Mouse (Mus musculus): ENCODE results near the gene Tmem267.
A peak's percentile ranks its signal among the peaks of the same experiment; 100 is the strongest.
"Not testable (repeated sequence)": the region's sequence is repeated elsewhere in the genome, so short reads cannot be mapped to it uniquely, and the experiment has no call there.

The Tmem267 gene

DNA sequence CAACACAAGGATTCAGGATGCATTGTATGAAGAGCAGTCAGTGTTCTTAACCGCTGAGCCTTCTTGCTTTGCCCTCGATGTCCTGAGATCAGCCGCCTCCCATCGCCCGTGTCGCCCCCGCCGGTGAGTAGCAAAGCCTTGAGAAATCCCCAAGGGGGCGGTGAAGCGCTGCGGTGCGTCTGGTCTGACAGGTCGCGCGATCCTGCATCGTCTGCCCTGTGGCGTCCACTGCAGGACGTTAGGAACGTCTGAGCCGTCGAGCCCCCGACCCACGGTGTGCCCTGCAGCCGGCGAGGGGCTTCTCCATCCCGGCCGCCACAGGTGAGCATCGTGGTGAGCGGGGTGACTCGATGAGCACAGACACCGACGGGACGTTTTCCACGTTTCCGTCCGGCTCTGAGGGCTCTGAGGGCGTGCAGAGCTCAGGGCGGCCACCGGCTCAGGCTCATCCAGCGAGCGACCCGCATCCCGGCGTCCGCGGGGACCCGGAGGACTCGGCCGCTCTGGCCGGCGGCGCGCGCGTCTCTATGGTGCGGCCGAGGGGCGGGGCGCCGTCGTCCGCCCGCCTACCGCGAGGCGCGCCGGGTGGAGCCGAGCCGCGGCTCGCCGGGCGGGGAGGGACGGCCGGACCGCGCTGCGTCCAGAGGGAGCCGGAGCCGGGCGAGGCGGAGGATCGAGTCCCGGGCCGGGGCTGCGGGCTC is at the start of gene Tmem267, which contains the start of gene 3110070M22Rik:
Gene Tmem267 (plus strand): TSS at position 160 of the 701 bp plus-strand sequence.
Gene 3110070M22Rik (minus strand): TSS at position 504 of the 701 bp plus-strand sequence.
- no peaks in the 10 kb centered on the region; the same call in 1 of the 2 replicates for H3K36me3 ChIP-seq (ENCODE audit: control insufficient read depth, insufficient read depth, low read length, poor library complexity, severe bottlenecking)
- H3K27me3 ChIP-seq (ENCODE audit: control insufficient read depth, insufficient read depth, low read length, poor library complexity, severe bottlenecking), result no peaks in the 10 kb centered on the region
- DNase-seq (ENCODE audit: low read depth, low spot score), result peak; percentile 90

DNA sequence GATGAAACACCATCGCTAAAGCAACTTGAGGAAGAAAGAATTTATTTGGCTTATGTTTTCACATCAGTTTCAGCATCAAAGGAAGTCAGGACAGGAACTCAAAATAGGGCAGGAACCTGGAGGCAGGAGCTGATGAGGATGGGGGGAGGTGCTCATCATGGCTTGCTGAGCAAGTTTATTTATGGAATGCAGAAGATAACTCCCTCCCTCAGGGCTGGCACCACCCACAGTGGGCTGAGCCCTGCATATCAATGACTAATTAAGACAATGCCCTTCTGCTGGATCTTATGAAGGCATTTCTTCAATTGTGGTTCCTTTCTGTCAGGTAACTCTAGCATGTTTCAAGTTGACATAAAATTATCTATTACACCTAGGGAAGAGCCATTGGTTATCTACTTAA is 45.6 kb upstream of the Tmem267 start:
- no peak for DNase-seq (ENCODE audit: low read depth, low spot score)
- H3K36me3 ChIP-seq (ENCODE audit: control insufficient read depth, insufficient read depth, low read length, poor library complexity, severe bottlenecking), result peaks cover 2% of the 10 kb centered on the region; the same call in 1 of the 2 replicates

DNA sequence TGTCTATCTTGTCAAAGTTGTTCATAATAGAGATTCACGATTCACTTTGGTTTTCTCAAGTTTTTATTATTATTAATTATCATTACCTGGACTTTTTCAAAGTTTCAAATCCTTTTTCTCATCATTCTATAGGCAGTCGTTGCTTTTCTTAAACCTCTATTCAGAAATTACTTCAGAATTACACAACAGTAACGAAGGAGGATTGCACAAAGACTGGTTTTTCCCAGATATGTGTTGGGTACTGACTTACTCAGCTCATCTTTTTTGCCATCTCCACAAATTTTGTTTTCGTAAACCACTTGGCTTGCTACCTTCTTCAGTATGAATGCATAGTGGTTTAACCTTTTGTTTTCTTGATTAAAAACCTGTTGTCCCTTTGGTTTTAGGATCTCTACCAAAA is 34.3 kb upstream of the Tmem267 start:
- H3K36me3 ChIP-seq (ENCODE audit: control insufficient read depth, insufficient read depth, low read length, poor library complexity, severe bottlenecking), result peaks cover 7% of the 10 kb centered on the region
- DNase-seq (ENCODE audit: low read depth, low spot score), result no peak
- H3K27me3 ChIP-seq (ENCODE audit: control insufficient read depth, insufficient read depth, low read length, poor library complexity, severe bottlenecking), result no peaks in the 10 kb centered on the region

More for the DNA sequence above, 45.6 kb upstream of the Tmem267 start:
- no peaks in the 10 kb centered on the region for H3K27me3 ChIP-seq (ENCODE audit: control insufficient read depth, insufficient read depth, low read length, poor library complexity, severe bottlenecking)

DNA sequence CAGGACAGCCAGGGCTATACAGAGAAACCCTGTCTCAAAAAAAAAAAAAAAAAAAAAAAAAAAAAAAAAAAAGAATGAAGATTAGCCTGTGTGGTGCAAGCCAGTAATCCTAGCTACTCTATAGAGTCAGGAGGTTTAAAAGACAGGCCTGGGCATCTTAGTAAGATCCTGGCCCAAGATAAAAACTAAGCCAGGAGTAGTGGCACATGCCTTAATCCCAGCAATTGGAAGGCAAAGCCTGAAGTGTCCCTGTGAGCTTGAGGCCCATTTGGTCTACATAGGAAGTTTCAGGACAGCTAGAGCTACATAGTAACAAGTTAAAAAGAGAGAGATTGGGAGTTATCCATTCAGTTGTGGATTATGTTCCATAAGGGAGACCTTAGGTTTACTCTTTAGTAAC is 32.8 kb upstream of the Tmem267 start:
- Histone ChIP-seq H3K27me3 (ENCODE audit: control insufficient read depth, insufficient read depth, low read length, poor library complexity, severe bottlenecking) (no peaks in the 10 kb centered on the region), H3K36me3 (ENCODE audit: control insufficient read depth, insufficient read depth, low read length, poor library complexity, severe bottlenecking) (peaks cover 7% of the 10 kb centered on the region)
- no peak for DNase-seq (ENCODE audit: low read depth, low spot score)

DNA sequence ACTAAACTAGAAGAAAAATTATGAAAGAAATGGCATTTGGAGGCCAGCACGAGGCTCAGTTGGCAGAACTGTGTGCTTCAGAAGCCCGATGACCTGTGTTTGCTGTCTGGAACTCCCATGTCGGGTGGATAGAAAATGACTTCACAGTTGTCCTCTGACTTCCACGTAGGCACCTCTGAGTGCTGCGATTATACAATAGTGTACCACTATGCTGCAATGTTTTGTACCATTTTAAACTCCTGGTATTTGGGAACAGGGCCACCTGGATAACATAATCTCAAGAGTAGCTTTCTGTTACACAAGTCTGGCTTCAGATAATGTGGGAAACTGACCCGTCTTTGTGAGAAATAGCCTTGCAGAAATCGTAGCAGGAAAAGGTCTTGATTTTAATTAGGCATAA is 31.5 kb upstream of the Tmem267 start:
- DNase-seq (ENCODE audit: low read depth, low spot score), result no peak
- no peaks in the 10 kb centered on the region for H3K27me3 ChIP-seq (ENCODE audit: control insufficient read depth, insufficient read depth, low read length, poor library complexity, severe bottlenecking)

DNA sequence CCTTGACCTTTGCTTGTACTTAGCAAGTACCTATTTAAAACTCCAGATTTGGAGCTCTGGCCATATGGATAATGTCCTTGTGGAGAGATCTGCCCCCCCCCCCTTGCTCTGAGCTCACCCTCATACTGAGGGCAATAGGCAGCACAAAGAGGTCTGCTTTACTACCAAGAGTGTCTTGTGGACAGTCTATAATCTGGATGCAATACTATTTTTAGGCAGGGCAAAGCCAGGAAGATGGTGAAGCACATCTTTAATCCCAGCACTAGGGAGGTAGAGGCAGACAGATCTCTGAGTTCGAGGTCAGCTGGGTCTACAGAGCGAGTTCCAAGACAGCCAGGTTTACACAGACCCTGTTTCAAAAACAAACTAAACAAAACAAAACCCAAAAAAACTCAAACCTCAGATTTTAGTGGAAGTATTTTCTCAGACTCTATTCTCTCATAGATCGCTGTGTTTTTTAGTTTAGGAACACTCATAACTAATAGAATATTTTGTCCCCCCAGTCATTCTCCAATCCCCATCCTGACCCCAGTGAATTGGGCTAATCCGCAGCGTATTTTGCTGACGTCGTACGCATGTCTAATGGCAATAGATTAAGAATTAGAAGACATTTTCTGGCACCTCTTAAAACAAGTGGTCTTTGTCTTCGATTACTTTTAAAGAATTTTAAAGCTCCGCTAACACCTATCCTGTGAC is 25.8 kb upstream of the Tmem267 start:
- H3K36me3 ChIP-seq (ENCODE audit: control insufficient read depth, insufficient read depth, low read length, poor library complexity, severe bottlenecking), result peaks cover 2% of the 10 kb centered on the region; the same call in 1 of the 2 replicates
- no peak for DNase-seq (ENCODE audit: low read depth, low spot score)
- no peaks in the 10 kb centered on the region for H3K27me3 ChIP-seq (ENCODE audit: control insufficient read depth, insufficient read depth, low read length, poor library complexity, severe bottlenecking)

More for the DNA sequence above, 31.5 kb upstream of the Tmem267 start:
- H3K36me3 ChIP-seq (ENCODE audit: control insufficient read depth, insufficient read depth, low read length, poor library complexity, severe bottlenecking), result peaks cover under 1% of the 10 kb centered on the region

DNA sequence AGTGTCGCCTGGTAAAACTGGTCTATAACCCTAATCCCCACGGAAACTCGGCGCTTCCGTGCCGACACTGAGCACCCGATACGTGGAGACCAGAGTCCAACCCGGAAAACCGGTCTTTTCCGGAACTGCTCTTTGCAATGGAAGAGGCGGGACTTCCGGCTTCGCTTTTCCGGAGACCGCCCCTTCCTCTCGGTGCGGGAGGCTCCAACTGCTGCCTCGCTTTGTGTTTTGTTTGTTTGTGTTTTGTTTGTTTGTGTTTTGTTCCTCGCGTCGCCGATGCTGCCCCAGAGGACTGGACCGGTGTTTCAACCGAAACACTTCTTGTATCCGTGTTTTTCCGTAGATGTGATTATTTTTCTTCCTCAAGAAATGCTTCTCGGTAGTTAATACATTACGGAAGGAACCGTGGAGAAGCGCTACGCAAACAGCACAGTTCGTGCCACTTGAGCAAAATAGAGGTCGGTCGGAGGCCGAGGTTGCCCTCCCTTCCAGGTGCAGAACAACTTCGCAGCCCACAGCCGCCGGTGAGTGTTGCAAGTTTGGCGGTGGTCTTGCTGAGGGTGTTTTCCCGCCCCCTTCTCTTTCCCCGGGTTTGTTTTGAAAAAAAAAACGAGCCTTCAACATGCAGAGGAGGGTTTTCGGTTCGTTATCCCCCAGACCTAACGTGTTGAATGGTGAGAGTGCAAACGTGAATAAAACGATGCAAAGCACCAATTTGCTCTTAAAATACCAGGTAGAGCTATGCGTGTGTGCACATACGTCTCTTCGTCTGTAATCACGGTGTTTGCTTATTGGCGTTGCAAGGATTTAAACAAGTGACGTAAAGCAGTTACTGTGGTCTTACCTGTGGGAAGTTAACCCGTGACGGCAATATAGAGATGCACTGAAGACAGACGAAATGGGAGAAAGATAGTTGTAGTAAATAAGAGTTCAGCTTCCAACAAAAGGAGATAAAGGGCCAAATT is 25.0 kb upstream of the Tmem267 start, which contains the start of gene 4833420G17Rik:
Gene 4833420G17Rik (plus strand): TSS at position 173 of the 965 bp plus-strand sequence.
- Histone ChIP-seq H3K27me3 (ENCODE audit: control insufficient read depth, insufficient read depth, low read length, poor library complexity, severe bottlenecking) (no peaks in the 10 kb centered on the region), H3K36me3 (ENCODE audit: control insufficient read depth, insufficient read depth, low read length, poor library complexity, severe bottlenecking) (peaks cover 3% of the 10 kb centered on the region; the same call in 1 of the 2 replicates)
- peak; percentile 92 for DNase-seq (ENCODE audit: low read depth, low spot score)

DNA sequence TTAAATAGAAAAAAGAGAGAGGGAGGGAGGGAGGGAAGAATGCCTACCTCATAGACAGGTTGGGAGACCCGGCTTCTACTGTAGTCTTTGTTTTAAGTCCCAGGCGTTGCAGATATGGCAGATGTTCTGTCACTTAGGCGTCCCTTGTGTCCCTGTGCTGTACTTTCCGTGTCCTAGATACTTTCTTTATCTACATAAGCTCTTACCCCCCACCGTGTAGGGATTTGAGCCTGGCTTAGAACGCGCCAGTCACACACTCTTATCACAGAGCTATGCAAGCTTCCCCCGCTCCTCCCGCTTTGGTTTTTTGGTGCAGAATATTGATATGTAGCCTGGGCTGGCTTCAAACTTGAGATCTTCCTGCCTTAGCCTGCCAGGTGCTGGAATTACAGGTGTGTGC is 11.2 kb upstream of the Tmem267 start:
- DNase-seq (ENCODE audit: low read depth, low spot score), result no peak
- no peaks in the 10 kb centered on the region for H3K27me3 ChIP-seq (ENCODE audit: control insufficient read depth, insufficient read depth, low read length, poor library complexity, severe bottlenecking)
- H3K36me3 ChIP-seq (ENCODE audit: control insufficient read depth, insufficient read depth, low read length, poor library complexity, severe bottlenecking), result peaks cover 17% of the 10 kb centered on the region

DNA sequence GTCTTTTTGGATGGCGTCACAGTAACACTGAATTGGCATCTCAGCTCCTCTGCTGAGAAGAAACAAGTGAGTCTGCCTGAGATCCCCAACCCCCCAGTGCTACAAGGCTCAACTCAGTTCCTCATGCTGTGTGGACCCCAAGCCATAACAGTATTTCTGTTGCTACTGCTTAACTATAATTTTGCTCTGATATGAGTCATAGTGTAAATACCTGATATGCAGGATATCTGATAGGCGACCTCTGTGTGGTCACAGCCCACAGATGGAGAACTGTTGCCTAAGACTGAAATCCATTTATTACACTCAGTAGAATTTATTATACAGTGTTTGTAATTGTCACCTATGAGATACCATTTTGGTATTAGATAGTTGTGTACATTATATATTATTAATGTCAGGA is 10.1 kb upstream of the Tmem267 start:
- no peak for DNase-seq (ENCODE audit: low read depth, low spot score)

DNA sequence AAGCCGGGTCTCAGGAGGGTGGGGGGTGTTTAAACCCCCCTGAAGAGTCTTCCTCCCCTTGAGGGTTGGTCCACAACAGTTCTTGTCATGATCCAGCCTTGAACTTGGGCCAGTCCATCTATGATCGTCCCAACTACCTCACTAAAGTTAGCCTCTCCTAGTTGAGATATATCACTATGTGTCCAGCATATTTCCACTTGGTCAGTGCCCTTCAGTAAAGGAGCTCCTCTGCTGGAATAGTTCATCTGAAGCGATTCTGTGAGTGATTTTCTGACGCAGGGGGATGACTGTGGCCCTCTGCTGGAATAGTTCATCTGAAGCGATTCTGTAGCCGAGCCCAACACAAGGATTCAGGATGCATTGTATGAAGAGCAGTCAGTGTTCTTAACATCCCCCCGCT is 485 bp upstream of the Tmem267 start:
- Histone ChIP-seq H3K27me3 (ENCODE audit: control insufficient read depth, insufficient read depth, low read length, poor library complexity, severe bottlenecking) (no peaks in the 10 kb centered on the region), H3K36me3 (ENCODE audit: control insufficient read depth, insufficient read depth, low read length, poor library complexity, severe bottlenecking) (peaks cover 2% of the 10 kb centered on the region)
- DNase-seq (ENCODE audit: low read depth, low spot score), result peak; percentile 5

More for the DNA sequence above, 10.1 kb upstream of the Tmem267 start:
- Histone ChIP-seq H3K36me3 (ENCODE audit: control insufficient read depth, insufficient read depth, low read length, poor library complexity, severe bottlenecking) (peaks cover 17% of the 10 kb centered on the region), H3K27me3 (ENCODE audit: control insufficient read depth, insufficient read depth, low read length, poor library complexity, severe bottlenecking) (no peaks in the 10 kb centered on the region)

DNA sequence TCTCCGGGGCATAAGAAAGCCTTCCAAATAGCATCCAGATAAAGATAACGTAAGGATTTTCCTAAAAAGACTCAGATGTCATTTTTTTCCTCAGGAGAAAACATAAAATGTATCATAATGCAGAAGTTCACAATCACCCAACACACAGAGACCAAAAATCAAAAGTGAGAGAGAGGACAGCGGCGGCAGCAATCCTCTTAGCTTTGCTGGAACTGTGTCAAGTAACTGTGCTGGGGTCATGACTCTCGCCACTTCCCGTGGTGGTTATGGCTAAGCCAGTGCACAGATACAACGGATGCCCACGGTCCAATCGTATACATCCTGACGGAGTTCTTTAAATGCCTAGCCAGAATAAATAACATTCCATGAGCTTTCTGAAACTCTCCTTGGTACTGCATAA is 4.2 kb downstream of the Tmem267 start:
- H3K36me3 ChIP-seq (ENCODE audit: control insufficient read depth, insufficient read depth, low read length, poor library complexity, severe bottlenecking); DNase-seq (ENCODE audit: low read depth, low spot score); H3K27me3 ChIP-seq (ENCODE audit: control insufficient read depth, insufficient read depth, low read length, poor library complexity, severe bottlenecking): not testable (repeated sequence)

DNA sequence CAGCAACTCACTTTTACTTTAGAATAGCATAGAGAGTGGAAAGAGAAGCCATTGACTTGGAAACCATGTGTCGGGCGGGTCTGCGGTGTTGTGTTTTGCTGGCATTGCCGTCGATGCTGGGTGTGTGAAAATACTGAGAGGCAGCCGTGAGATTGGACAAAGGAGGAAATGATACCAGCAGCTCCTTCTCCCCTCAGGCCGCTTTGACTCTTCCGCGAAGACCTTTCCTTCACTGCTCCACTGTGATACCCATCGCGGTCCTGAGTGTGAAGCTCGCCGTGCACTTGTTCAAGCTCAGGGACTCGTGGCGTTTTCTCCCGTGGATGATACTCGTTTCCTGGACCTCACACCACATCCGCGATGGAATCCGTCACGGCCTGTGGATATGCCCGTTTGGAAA is 7.1 kb downstream of the Tmem267 start:
- DNase-seq (ENCODE audit: low read depth, low spot score); H3K27me3 ChIP-seq (ENCODE audit: control insufficient read depth, insufficient read depth, low read length, poor library complexity, severe bottlenecking); H3K36me3 ChIP-seq (ENCODE audit: control insufficient read depth, insufficient read depth, low read length, poor library complexity, severe bottlenecking): not testable (repeated sequence)

DNA sequence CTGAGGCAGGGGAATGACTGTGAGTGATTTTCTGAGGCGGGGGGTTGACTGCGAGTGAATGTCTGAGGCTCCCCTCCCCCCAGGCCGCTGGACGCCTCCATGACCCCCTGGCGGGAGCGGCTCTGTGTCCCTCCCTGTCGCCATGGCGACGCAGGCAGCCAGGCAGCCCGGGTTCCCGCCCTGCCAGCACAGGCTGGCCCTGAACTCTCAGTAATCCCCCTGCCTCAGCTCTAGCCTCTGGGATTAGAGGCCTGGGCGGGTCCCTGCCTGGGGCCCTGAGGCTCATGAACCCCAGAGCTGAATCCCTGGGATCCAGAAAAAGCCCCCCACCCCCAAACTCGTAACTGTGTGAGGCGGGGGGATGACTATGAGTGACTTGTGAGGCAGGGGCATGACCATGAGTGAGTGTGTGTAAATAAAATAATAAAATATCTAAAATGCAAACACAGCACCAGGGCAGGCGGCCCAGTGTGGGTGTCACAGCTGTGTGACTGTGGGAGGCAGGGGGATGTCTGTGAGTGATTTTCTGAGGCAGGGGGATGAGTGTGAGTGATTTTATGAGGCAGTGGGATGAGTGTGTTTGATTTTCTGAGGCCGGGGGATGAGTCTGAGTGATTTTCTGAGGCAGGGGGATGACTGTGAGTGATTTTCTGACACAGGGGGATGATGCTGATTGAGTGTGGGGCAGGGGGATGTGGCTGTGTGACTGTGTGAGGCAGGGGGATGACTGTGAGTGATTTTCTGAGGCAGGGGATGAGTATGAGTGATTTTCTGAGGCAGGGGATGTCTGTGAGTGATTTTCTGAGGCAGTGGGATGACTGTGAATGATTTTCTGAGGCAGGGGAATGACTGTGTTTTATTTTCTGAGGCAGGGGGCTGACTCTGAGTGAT is 108.7 kb downstream of the Tmem267 start:
- peak; percentile 82 for DNase-seq (ENCODE audit: low read depth, low spot score)
- H3K27me3 ChIP-seq (ENCODE audit: control insufficient read depth, insufficient read depth, low read length, poor library complexity, severe bottlenecking), result not testable (repeated sequence)

DNA sequence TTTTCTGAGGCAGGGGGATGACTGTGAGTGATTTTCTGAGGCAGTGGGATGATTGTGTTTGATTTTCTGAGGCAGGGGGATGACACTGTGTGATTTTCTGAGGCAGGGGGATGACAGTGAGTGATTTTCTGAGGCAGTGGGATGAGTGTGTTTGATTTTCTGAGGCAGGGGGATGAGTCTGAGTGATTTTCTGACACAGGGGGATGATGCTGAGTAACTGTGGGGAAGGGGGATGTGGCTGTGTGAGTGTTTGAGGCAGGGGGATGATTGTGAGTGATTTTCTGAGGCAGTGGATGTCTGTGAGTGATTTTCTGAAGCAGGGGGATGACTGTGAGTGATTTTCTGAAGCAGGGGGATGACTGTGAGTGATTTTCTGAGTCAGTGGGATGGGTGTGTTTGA is 110.6 kb downstream of the Tmem267 start:
- peak; percentile 56 for DNase-seq (ENCODE audit: low read depth, low spot score)
- not testable (repeated sequence) for H3K27me3 ChIP-seq (ENCODE audit: control insufficient read depth, insufficient read depth, low read length, poor library complexity, severe bottlenecking); H3K36me3 ChIP-seq (ENCODE audit: control insufficient read depth, insufficient read depth, low read length, poor library complexity, severe bottlenecking)

More for the DNA sequence above, 108.7 kb downstream of the Tmem267 start:
- H3K36me3 ChIP-seq (ENCODE audit: control insufficient read depth, insufficient read depth, low read length, poor library complexity, severe bottlenecking), result not testable (repeated sequence)

Measured in splenic B cell, adult 2 months (primary cell).